Mouse (Mus musculus) inflammation-experienced regulatory T-cells, adult 6 months (primary cell): ENCODE data around the gene Usp12. TPM values are rescaled to one million over a fixed set of nuclear protein-coding genes. Genes with fewer than 3 reads are reported as not detected.

Source experiments
- ATAC-seq: one replicate; pipeline ENCODE4 v1.8.0; 2017
- polyA plus RNA-seq, 3 experiments: library from polyadenylated mRNA; unstranded; fragments of 100-300 nt; shearing (Covaris generic); gene quantifications; one replicate each; pipeline ENCODE4 v1.2.1; 2017

Usp12 gene
- polyA plus RNA-seq: 1 to 10 TPM; 4.5 to 6.7 (median 5.8) TPM

GRCm38 (mm10) chr5:146794853-146795252 lies at the start of gene Usp12:
Gene Usp12, minus strand, starts transcription at chr5:146795006.
- peak; percentile 87 for ATAC-seq

GRCm38 (mm10) chr5:146844301-146844941 lies 49.6 kb upstream of the Usp12 start:
- ATAC-seq: peak; percentile 44

GRCm38 (mm10) chr5:146841996-146842395 lies 47.2 kb upstream of the Usp12 start:
- no peak for ATAC-seq

- no peak for ATAC-seq
Measured at GRCm38 (mm10) chr5:146841301-146841700, 46.5 kb upstream of the Usp12 start.

- no peak for ATAC-seq
Measured at GRCm38 (mm10) chr5:146840422-146840821, 45.6 kb upstream of the Usp12 start.

GRCm38 (mm10) chr5:146839760-146840159 lies 45.0 kb upstream of the Usp12 start:
- no peak for ATAC-seq

GRCm38 (mm10) chr5:146838836-146839648 lies 44.2 kb upstream of the Usp12 start:
- no peak for ATAC-seq

- ATAC-seq: no peak
Measured at GRCm38 (mm10) chr5:146837967-146838720, 43.3 kb upstream of the Usp12 start.

GRCm38 (mm10) chr5:146834959-146835358 lies 40.2 kb upstream of the Usp12 start:
- no peak for ATAC-seq

- no peak for ATAC-seq
Measured at GRCm38 (mm10) chr5:146833673-146834201, 38.9 kb upstream of the Usp12 start.

GRCm38 (mm10) chr5:146832769-146833448 lies 38.1 kb upstream of the Usp12 start, which contains the start of gene Rpl21:
Gene Rpl21, plus strand, starts transcription at chr5:146832890.
- peak; percentile 94 for ATAC-seq

GRCm38 (mm10) chr5:146832435-146832768 lies 37.6 kb upstream of the Usp12 start:
- ATAC-seq: peak; percentile 25

- ATAC-seq: peak; percentile 39
Measured at GRCm38 (mm10) chr5:146829528-146829927, 34.7 kb upstream of the Usp12 start.

- ATAC-seq: no peak
Measured at GRCm38 (mm10) chr5:146823005-146823404, 28.2 kb upstream of the Usp12 start.

GRCm38 (mm10) chr5:146818906-146819623 lies 24.3 kb upstream of the Usp12 start:
- peak; percentile 41 for ATAC-seq

- ATAC-seq: no peak
Measured at GRCm38 (mm10) chr5:146817583-146817982, 22.8 kb upstream of the Usp12 start.

- no peak for ATAC-seq
Measured at GRCm38 (mm10) chr5:146815394-146815793, 20.6 kb upstream of the Usp12 start.

GRCm38 (mm10) chr5:146813421-146813820 lies 18.6 kb upstream of the Usp12 start:
- no peak for ATAC-seq

- no peak for ATAC-seq
Measured at GRCm38 (mm10) chr5:146812866-146813265, 18.1 kb upstream of the Usp12 start.

- no peak for ATAC-seq
Measured at GRCm38 (mm10) chr5:146809951-146810350, 15.1 kb upstream of the Usp12 start.

- ATAC-seq: no peak
Measured at GRCm38 (mm10) chr5:146806004-146806430, 11.2 kb upstream of the Usp12 start.

- no peak for ATAC-seq
Measured at GRCm38 (mm10) chr5:146798031-146798430, 3.2 kb upstream of the Usp12 start.
